Mouse (Mus musculus) cortical plate, adult 2 months (tissue): Measurements from ENCODE around the gene Zfp488.

Experiments
- CTCF ChIP-seq: fragments of 200-500 bp; IDR thresholded peaks from 2 replicates; pipeline ENCODE4 v1.5.1; 2011; ENCODE audit warnings: mild to moderate bottlenecking, control low read depth, low read length; ENCODE audit not compliant: insufficient read depth; ENCODE audit errors: extremely low read depth
- POLR2A ChIP-seq: fragments of 200-500 bp; IDR thresholded peaks from 2 replicates; pipeline ENCODE4 v1.6.1; 2011; ENCODE audit warnings: mild to moderate bottlenecking, low read length, control low read depth; ENCODE audit not compliant: insufficient read depth; ENCODE audit errors: extremely low read depth

DNA sequence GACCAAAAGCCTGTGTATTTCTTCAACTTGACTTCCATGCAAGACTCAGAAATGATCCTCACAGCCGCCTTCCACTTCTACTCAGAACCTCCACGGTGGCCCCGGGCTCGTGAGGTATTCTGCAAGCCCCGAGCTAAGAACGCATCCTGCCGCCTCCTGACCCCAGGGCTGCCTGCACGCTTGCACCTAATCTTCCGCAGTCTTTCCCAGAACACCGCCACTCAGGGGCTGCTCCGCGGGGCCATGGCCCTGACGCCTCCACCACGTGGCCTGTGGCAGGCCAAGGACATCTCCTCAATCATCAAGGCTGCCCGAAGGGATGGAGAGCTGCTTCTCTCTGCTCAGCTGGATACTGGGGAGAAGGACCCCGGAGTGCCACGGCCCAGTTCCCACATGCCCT, 46.7 kb downstream of the Zfp488 start:
- TF ChIP-seq CTCF: no peak
- TF ChIP-seq POLR2A: no peak
